Mouse (Mus musculus) forebrain, embryonic 12.5 days (tissue): ENCODE measurements around the gene Gm27021. TPM values are rescaled to one million over a fixed set of nuclear protein-coding genes. Genes with fewer than 3 reads are reported as not detected.

Experiments used
- ATAC-seq: fragments of 200-750 bp; cut with Nextera tagmentation; 2 replicates; pipeline ENCODE4 v1.8.0; 2017; ENCODE audit warnings: moderate TSS enrichment; ENCODE audit not compliant: low FRiP score
- H3K27ac ChIP-seq: fragments of 300-500 bp; sonication (generic); 2 replicates; pipeline ENCODE4 v1.5.1; 2016; ENCODE audit warnings: mild to moderate bottlenecking
- H3K27me3 ChIP-seq: fragments of 300-500 bp; sonication (generic); 2 replicates; pipeline ENCODE4 v1.6.1; 2016; ENCODE audit warnings: mild to moderate bottlenecking
- H3K36me3 ChIP-seq: fragments of 300-500 bp; sonication (generic); replicated peaks from 2 replicates; pipeline ENCODE4 v1.6.1; 2016; ENCODE audit warnings: mild to moderate bottlenecking
- H3K4me1 ChIP-seq: fragments of 300-500 bp; sonication (generic); 2 replicates; pipeline ENCODE4 v1.6.1; 2016
- H3K4me2 ChIP-seq: fragments of 300-500 bp; sonication (generic); 2 replicates; pipeline ENCODE4 v1.6.1; 2016; ENCODE audit warnings: mild to moderate bottlenecking, moderate library complexity
- H3K4me3 ChIP-seq: fragments of 300-500 bp; sonication (generic); replicated peaks from 2 replicates; pipeline ENCODE4 v1.5.1; 2016; ENCODE audit warnings: mild to moderate bottlenecking
- H3K9ac ChIP-seq: fragments of 300-500 bp; sonication (generic); 2 replicates; pipeline ENCODE4 v1.6.1; 2016; ENCODE audit warnings: mild to moderate bottlenecking
- H3K9me3 ChIP-seq: fragments of 300-500 bp; sonication (generic); 2 replicates; pipeline ENCODE4 v1.6.1; 2016
- WGBS: fragments of 180-500 bp; shearing (Covaris S2); methylation state at CpG from one replicate; pipeline ENCODE4 v1.1.7; 2016; 5-methylcytosine and 5-hydroxymethylcytosine counted together
- polyA plus RNA-seq: library from polyadenylated mRNA; unstranded; fragments of >200 nt; fragmentation: Nextera tagmentation; extraction: Ambion mirVana; gene quantifications from 2 replicates; pipeline ENCODE4 v1.2.1, GENCODE M21; 2016

Gene Gm27021
- polyA plus RNA-seq, 1 experiment from 2014 or later, result 4.3 TPM

DNA sequence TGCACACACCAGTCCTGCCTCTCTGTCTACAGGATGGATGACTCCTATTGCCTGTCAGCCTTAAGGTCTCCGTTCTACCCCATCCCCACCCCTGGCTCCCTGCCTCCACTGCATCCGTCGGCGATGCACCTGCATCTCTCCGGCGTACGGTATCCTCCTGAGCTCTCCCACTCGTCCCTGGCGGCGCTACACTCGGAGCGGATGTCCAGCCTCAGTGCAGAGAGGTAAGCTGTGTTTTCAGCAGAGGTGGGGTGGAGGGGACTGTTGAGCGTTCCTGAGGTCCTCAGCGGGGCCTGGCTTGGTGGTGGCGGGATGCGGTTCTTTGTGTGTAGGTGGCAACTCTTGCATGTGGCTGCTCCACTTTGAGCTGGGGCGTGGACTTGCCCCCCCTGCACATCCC lies 100.1 kb downstream of the Gm27021 start:
- WGBS, result 95% methylated on average over 17 of the region's 17 CpGs
- peaks cover 49% of the 10 kb centered on the region for H3K4me1 ChIP-seq
- no peaks in the 10 kb centered on the region for H3K9me3 ChIP-seq
- H3K27me3 ChIP-seq, result no peaks in the 10 kb centered on the region
- ATAC-seq, result no peak
- H3K27ac ChIP-seq, result 0 out of 2 replicates have a peak overlapping the region, but pooled peaks have one; percentile 25
- H3K4me2 ChIP-seq, result no peak overlapping the region
- no peak overlapping the region for H3K9ac ChIP-seq
- peaks cover 70% of the 10 kb centered on the region for H3K36me3 ChIP-seq
- no peak overlapping the region; the same call in 1 of the 2 replicates for H3K4me3 ChIP-seq

DNA sequence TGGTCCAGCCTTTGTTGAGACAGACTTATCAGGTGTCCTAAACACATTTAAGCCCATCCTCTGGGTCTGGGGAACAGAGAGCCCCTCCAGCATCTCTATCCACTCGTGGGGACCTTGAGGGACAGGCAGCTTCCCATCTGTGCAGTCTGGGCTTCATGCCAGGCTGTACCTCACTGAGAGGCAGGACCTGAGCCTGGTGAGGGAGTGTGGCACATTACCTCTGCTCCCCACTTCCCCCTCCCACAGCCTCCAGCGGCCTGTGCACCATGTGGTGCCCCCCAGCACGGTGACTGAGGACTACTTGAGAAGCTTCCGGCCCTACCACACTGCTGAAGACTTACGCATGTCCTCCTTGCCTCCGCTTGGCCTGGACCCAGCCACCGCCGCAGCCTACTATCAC lies 101.2 kb downstream of the Gm27021 start:
- Histone ChIP-seq H3K9ac (no peak overlapping the region), H3K27ac (peak overlapping the region; percentile 78; the same call in 1 of the 2 replicates), H3K4me3 (no peak overlapping the region), H3K9me3 (no peaks in the 10 kb centered on the region), H3K4me2 (no peak overlapping the region), H3K36me3 (peaks cover 59% of the 10 kb centered on the region), H3K4me1 (peaks cover 60% of the 10 kb centered on the region), H3K27me3 (no peaks in the 10 kb centered on the region)
- ATAC-seq, result no peak
- WGBS, result 82% methylated on average over 8 of the region's 8 CpGs

DNA sequence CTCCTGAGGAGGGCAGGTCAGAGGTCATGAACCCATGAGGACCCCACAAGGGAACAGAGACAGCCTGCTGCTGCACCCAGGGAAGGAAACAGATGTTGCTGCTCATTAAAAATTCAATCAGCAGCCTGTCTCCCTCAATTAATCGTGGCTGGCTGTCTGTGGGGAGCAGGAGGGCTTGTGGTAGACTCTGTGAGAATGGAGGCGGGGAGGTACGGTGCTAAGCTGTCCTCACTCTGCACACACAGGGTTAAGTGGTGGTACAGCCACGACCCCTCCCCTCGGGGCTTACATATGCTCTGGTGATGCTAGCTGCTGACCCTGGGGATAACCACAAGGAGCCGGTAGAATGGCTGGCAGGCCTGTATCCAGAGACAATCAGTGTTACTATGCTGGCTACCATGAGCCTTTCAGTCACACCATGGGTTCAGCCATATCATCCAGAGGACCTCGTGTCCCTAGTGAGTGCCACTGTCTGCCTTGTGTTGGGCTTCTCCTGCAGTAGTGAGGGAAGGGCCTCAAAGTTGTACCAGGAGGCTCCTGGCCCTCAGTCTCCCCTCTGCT lies 102.6 kb downstream of the Gm27021 start:
- Histone ChIP-seq H3K9me3 (no peaks in the 10 kb centered on the region), H3K4me2 (no peak overlapping the region; the same call in none of the 2 replicates), H3K27ac (peak overlapping the region; percentile 78), H3K27me3 (peaks cover under 1% of the 10 kb centered on the region; the same call in 1 of the 2 replicates), H3K9ac (no peak overlapping the region), H3K4me3 (no peak overlapping the region), H3K4me1 (peaks cover 74% of the 10 kb centered on the region), H3K36me3 (peaks cover 46% of the 10 kb centered on the region)
- WGBS, result 5% methylated on average over 7 of the region's 7 CpGs
- peak; percentile 12 for ATAC-seq

DNA sequence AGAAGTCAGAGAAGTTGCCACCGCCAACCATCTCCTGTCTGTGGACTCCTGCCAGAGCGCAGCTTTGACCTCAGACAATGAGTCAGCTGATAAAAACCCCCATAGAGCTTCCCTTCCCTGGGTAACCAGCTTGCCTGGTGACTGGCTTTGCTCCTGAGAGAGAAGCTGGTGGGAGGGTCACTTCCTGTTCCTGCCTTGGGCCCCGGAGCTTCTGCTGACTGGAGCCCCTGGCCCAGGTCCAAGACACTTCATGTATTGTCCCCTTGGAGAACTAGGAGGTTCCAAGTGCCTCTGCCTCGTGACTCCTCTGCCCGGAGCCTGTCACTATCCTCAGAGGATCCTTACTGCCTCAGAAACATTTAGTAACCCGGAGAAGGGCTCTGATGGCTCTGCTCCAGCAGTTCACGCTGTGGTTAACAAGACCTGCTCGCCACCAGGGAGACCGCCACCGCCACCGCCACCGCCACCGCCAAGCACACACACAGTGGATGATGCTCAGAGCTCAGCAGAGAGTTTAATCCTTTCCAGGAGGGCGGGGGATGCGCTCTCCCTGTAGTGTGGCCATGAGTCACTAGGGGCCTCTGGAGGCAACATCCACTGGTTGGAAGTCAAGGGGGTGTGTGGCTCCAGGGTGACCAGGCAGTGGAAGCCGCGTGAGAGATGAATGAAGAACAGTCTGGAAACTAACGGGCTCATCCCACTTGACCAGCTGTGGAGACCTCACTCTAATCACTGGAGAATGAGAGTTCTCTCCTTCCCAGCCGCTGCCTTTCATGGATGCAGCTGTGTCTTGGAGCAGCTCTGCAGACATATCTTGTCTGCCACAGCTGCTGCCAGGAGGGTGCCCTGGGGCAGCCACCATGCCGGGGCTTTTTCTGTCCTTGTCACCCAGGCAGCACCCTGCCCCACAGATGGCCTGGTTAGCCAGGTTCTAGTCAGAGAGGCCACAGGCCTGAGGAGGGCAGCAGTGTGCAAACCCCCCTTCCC lies 103.7 kb downstream of the Gm27021 start:
- Histone ChIP-seq H3K4me3 (0 out of 2 replicates have a peak overlapping the region, but pooled peaks have one; percentile 1), H3K36me3 (peaks cover 36% of the 10 kb centered on the region), H3K9ac (peak overlapping the region; percentile 33), H3K4me1 (peaks cover 80% of the 10 kb centered on the region), H3K27me3 (peaks cover 4% of the 10 kb centered on the region; the same call in 1 of the 2 replicates), H3K27ac (peak overlapping the region; percentile 93), H3K9me3 (no peaks in the 10 kb centered on the region), H3K4me2 (peak overlapping the region; percentile 27)
- ATAC-seq, result peak; percentile 36; the same call in 1 of the 2 replicates
- WGBS, result 15% methylated on average over 20 of the region's 20 CpGs

DNA sequence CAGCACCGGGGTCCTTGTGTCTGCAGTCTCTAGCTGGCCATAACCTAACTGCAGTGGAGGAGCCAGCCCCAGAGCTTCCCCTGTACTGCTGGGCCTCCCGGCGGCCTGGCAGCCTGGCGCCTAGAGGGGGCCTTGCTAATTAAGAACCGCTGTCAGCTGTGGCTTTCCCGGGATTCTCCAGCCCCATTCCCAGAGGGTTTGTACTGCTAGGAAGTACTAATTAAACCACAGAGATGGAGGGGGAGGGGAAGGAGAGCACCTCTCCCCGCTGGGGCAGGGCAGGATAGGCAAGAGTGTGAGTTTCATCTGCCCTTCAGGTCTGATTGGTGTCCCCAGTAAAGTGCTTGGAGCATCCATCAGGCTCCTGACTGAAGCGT lies 104.5 kb downstream of the Gm27021 start:
- Histone ChIP-seq H3K27me3 (peaks cover 4% of the 10 kb centered on the region; the same call in 1 of the 2 replicates), H3K9me3 (no peaks in the 10 kb centered on the region), H3K4me2 (peak overlapping the region; percentile 27; the same call in 1 of the 2 replicates), H3K4me1 (peaks cover 89% of the 10 kb centered on the region), H3K27ac (peak overlapping the region; percentile 93), H3K36me3 (peaks cover 34% of the 10 kb centered on the region), H3K4me3 (0 out of 2 replicates have a peak overlapping the region, but pooled peaks have one; percentile 1), H3K9ac (peak overlapping the region; percentile 33; the same call in 1 of the 2 replicates)
- ATAC-seq, result peak; percentile 45
- WGBS, result 7% methylated on average over 8 of the region's 8 CpGs

DNA sequence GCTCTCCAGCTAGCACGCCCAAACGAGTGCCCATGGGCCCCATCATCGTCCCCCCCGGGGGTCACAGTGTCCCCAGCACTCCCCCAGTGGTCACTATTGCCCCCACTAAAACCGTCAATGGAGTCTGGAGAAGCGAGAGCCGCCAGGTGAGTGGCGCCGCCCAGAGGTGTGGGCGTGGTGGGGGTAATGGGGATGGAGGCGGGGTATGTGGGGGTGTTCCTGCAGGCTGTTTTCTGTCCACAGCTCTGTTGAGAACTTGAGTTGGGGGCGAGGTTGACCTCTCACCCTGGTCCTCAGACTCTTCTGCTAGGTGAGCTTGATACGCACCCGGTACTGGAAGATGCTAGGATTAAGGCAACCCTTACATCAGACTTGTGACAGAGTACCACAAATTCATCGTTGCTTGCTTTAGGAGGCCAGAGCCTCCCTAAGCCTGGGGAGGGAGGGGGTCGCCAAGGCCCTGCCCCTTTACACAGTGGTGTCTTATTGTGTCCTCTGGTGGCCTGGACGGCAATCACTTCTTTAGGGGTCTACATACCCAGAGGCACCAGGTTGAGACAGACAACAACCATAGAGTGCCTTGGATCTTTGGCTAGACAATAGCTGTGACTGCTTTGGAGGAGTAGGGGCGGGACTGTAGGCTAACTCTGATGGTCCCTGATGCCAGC lies 105.1 kb downstream of the Gm27021 start:
- Histone ChIP-seq H3K36me3 (peaks cover 29% of the 10 kb centered on the region), H3K27me3 (peaks cover 4% of the 10 kb centered on the region; the same call in 1 of the 2 replicates), H3K4me3 (no peak overlapping the region), H3K4me1 (peaks cover 94% of the 10 kb centered on the region), H3K27ac (peak overlapping the region; percentile 93), H3K4me2 (0 out of 2 replicates have a peak overlapping the region, but pooled peaks have one; percentile 27), H3K9ac (peak overlapping the region; percentile 33; the same call in 1 of the 2 replicates), H3K9me3 (no peaks in the 10 kb centered on the region)
- no peak for ATAC-seq
- WGBS, result 70% methylated on average over 18 of the region's 18 CpGs

DNA sequence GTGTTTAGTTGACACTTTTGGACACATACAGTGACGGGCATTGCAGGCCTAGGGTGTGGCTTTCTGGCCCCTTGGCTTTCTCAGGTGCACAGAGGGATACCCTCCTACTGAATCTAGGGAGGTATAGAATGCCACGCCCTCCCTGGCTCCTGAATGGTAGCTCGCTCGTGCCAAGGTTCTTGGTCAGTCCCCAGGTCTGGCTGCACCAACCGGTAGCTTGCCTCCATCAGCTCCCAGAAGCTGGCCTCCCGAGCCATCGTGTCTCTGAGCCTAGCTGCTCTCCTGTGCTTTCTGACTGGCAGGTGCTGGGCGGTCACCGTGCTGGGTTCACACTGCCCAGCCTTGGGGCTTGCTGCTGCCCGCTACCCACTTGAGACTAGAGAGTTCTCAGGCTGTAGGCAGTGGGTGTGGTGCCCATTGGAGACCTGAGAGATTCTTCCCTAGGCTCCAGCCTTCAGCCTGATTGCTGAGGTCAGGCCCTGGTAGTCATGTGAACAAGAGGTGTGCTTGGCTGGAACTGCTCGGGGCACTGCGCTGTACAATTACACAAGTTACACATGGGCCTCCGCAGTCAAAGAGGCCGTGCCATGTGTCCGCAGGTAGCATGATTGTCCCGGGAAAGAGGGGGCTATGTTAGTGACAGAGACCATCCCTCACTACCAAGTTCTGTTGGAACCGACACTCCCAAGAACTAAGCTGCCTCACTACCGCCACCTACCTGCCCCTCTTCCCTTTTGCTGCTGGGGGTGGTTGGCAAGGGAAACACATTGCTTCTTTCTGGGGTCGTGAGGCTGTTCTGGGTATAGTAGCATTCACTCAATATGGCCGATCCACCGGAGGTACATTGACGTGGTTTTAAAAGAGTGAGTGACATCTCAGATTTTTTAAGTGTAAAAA lies 106.1 kb downstream of the Gm27021 start:
- H3K36me3 ChIP-seq, result peaks cover 19% of the 10 kb centered on the region
- ATAC-seq, result no peak
- peaks cover 99% of the 10 kb centered on the region for H3K4me1 ChIP-seq
- H3K4me3 ChIP-seq, result no peak overlapping the region
- peak overlapping the region; percentile 93 for H3K27ac ChIP-seq
- H3K9me3 ChIP-seq, result no peaks in the 10 kb centered on the region
- 0 out of 2 replicates have a peak overlapping the region, but pooled peaks have one; percentile 33 for H3K9ac ChIP-seq
- peaks cover 4% of the 10 kb centered on the region; the same call in 1 of the 2 replicates for H3K27me3 ChIP-seq
- no peak overlapping the region for H3K4me2 ChIP-seq
- WGBS, result 77% methylated on average over 22 of the region's 22 CpGs

DNA sequence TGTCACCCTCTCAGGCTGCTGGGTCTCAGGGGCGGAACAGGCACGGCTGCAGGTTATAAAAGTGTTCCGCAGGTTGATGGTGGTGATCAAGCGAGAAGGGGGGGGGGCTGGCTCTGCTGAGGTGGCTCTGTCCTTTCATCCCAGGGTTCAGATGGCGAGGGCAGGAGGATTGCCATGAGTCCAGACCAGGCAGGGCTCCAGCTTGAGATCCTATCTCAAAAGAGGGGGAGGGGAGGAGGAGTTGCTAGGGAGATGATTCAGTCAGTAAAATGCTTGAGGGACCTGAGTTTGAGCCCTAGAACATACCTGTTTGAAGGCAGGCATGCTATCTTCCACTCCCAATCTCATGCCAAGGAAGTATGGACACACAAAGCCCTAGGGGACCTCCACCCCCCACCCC lies 107.3 kb downstream of the Gm27021 start:
- H3K36me3 ChIP-seq, result peaks cover 6% of the 10 kb centered on the region
- no peak overlapping the region for H3K4me2 ChIP-seq
- WGBS, result 72% methylated on average over 5 of the region's 5 CpGs
- H3K4me1 ChIP-seq, result peaks cover 99% of the 10 kb centered on the region
- no peaks in the 10 kb centered on the region for H3K9me3 ChIP-seq
- peaks cover 4% of the 10 kb centered on the region; the same call in 1 of the 2 replicates for H3K27me3 ChIP-seq
- ATAC-seq, result no peak
- H3K4me3 ChIP-seq, result no peak overlapping the region
- H3K9ac ChIP-seq, result peak overlapping the region; percentile 18; the same call in 1 of the 2 replicates
- peak overlapping the region; percentile 86 for H3K27ac ChIP-seq

DNA sequence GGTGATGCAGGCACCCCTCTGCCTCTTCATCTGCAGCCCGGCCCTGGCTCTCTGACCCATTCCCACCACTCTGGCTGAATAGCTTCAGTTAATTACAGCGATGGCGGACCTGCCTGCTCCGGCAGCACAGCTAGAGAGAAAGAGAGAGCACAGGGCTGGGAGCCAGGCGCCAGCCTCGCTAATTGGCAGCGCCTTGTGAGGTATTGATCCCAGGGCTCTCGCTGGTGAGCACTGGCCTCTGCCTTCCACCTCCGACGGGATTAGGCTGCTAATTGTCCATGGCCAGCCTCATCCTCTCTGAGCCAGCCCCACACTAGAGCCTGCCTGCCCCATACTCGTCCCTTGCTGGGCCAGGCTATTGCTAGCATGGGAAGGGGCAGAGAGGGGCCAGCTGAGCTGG lies 108.2 kb downstream of the Gm27021 start:
- peak overlapping the region; percentile 18; the same call in 1 of the 2 replicates for H3K9ac ChIP-seq
- whole genome bisulfite sequencing, result 4% methylated on average over 11 of the region's 11 CpGs
- H3K4me2 ChIP-seq, result peak overlapping the region; percentile 6; the same call in 1 of the 2 replicates
- H3K9me3 ChIP-seq, result no peaks in the 10 kb centered on the region
- H3K4me3 ChIP-seq, result 0 out of 2 replicates have a peak overlapping the region, but pooled peaks have one; percentile 0
- peaks cover 100% of the 10 kb centered on the region for H3K4me1 ChIP-seq
- H3K36me3 ChIP-seq, result peaks cover 12% of the 10 kb centered on the region
- ATAC-seq, result peak; percentile 68
- H3K27me3 ChIP-seq, result peaks cover 4% of the 10 kb centered on the region; the same call in 1 of the 2 replicates
- peak overlapping the region; percentile 86 for H3K27ac ChIP-seq
